Mouse (Mus musculus) intestine, embryonic 14.5 days (tissue): Measurements from ENCODE around the gene Bbs12. TPM values are rescaled to one million over a fixed set of nuclear protein-coding genes. Genes with fewer than 3 reads are reported as not detected.

Source experiments
- ATAC-seq: fragments of 200-750 bp; cut with Nextera tagmentation; replicated peaks from 2 replicates; pipeline ENCODE4 v1.8.0; 2017; ENCODE audit warnings: low read depth, moderate number of reproducible peaks, moderate TSS enrichment, moderate library complexity; ENCODE audit not compliant: low FRiP score, low TSS enrichment
- DNase-seq: peaks from one replicate; pipeline ENCODE4 v3.0.0-alpha.2; 2018; ENCODE audit warnings: low spot score
- H3K27ac ChIP-seq: fragments of 300-500 bp; sonication (generic); 2 replicates; pipeline ENCODE4 v1.5.1; 2014; ENCODE audit warnings: low read depth, mild to moderate bottlenecking, control low read depth
- H3K27me3 ChIP-seq: fragments of 300-500 bp; sonication (generic); replicated peaks from 2 replicates; pipeline ENCODE4 v1.6.1; 2014; ENCODE audit warnings: low read length, control low read depth; ENCODE audit not compliant: control insufficient read depth, insufficient read depth
- H3K36me3 ChIP-seq: fragments of 300-500 bp; sonication (generic); 2 replicates; pipeline ENCODE4 v1.6.1; 2014; ENCODE audit warnings: low read length, control low read depth; ENCODE audit not compliant: control insufficient read depth, insufficient read depth
- H3K4me1 ChIP-seq: fragments of 300-500 bp; sonication (generic); replicated peaks from 2 replicates; pipeline ENCODE4 v1.6.1; 2014; ENCODE audit warnings: low read length, control low read depth, mixed read lengths; ENCODE audit not compliant: control insufficient read depth, insufficient read depth
- H3K4me2 ChIP-seq: fragments of 300-500 bp; sonication (generic); 2 replicates; pipeline ENCODE4 v1.6.1; 2014; ENCODE audit warnings: low read length
- H3K4me3 ChIP-seq: fragments of 300-500 bp; sonication (generic); 2 replicates; pipeline ENCODE4 v1.5.1; 2014; ENCODE audit warnings: low read depth, low read length, control low read depth, mixed read lengths
- H3K9ac ChIP-seq: fragments of 300-500 bp; sonication (generic); 2 replicates; pipeline ENCODE4 v1.6.1; 2014; ENCODE audit warnings: mild to moderate bottlenecking, low read length
- H3K9me3 ChIP-seq: fragments of 300-500 bp; sonication (generic); 2 replicates; pipeline ENCODE4 v1.6.1; 2016; ENCODE audit warnings: low read length, control low read depth; ENCODE audit not compliant: control insufficient read depth
- WGBS: fragments of 180-500 bp; shearing (Covaris S2); extraction: QIAGEN DNeasy Blood & Tissue Kit; methylation state at CpG from one replicate; pipeline ENCODE4 v1.1.7; 2014; 5-methylcytosine and 5-hydroxymethylcytosine counted together
- polyA plus RNA-seq: library from polyadenylated mRNA; unstranded; fragments of >200 nt; fragmentation: Nextera tagmentation; extraction: Ambion mirVana; gene quantifications from 2 replicates; pipeline ENCODE4 v1.2.1, GENCODE M21; 2014

Gene Bbs12
- polyA plus RNA-seq, 1 experiment from 2014 or later = 5.4 TPM

DNA sequence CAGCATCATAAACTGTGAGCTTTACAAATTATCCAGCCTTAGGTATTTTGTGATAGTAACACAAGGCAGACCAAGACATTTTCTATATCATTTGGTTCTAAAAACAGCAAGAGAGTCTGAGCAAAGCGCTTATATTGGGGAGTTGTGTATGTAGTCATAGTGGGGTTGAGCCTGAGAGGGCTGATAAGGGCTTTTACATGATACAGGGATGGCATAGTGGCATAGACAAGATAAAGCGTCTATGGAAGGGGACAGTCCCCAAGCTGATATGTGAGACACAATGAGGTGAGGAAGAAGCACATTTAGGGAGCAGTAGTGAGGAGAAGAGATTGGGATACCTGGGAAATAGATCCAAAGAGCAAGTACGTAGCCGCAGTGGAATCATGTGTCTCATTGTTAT is 21.7 kb downstream of the Bbs12 start:
- no peak for ATAC-seq
- Histone ChIP-seq H3K4me1 (no peaks in the 10 kb centered on the region), H3K27me3 (no peaks in the 10 kb centered on the region), H3K27ac (no peak overlapping the region), H3K9me3 (no peaks in the 10 kb centered on the region), H3K9ac (no peak overlapping the region), H3K4me3 (no peak overlapping the region), H3K4me2 (no peak overlapping the region), H3K36me3 (no peaks in the 10 kb centered on the region)
- WGBS = 91% methylated on average over 4 of the region's 4 CpGs
- no peak for DNase-seq

DNA sequence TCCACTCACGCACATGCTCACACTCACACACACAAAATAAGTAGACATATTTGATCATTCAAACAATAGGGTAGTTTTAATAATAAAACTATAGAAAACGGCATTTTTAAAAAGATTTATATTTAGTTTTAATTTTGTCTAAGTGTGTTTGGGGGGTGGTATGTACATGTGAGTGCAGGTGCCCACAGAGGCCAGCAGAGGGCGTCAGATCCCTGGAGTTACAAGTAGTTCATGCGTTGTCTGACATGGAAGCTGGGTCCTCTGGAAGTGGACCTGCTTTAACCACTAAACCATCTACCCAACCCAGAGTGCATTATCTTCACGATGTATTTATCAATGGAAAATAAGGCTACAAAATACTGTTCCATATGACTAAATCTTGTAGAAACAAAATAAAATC is 28.8 kb downstream of the Bbs12 start:
- H3K36me3 ChIP-seq = no peaks in the 10 kb centered on the region
- H3K4me1 ChIP-seq = no peaks in the 10 kb centered on the region
- H3K4me2 ChIP-seq = no peak overlapping the region
- no peaks in the 10 kb centered on the region for H3K9me3 ChIP-seq
- H3K9ac ChIP-seq = no peak overlapping the region
- H3K27me3 ChIP-seq = no peaks in the 10 kb centered on the region
- no peak for DNase-seq
- no peak overlapping the region for H3K4me3 ChIP-seq
- no peak overlapping the region for H3K27ac ChIP-seq
- 65% methylated on average over 5 of the region's 5 CpGs for WGBS
- no peak for ATAC-seq

DNA sequence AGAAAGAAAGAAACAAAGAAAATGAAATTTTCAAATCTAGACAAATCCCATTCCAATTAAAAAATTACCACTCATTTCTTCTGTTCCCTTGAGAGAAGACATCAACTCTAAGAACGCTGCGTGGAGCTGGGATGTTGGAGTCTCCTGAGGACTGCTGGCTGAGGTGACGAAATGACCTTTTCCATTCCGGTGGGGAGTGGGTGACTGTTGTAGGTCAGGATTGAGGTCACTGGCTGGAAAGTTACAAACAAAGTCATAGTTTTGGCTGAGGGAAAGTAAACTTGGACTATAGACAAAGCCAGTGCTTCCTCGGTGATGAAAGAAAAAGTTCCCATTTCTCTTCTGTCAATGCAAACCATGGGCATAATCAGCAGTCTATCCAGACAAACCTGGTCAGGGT is 30.5 kb downstream of the Bbs12 start:
- WGBS = 60% methylated on average over 5 of the region's 5 CpGs

DNA sequence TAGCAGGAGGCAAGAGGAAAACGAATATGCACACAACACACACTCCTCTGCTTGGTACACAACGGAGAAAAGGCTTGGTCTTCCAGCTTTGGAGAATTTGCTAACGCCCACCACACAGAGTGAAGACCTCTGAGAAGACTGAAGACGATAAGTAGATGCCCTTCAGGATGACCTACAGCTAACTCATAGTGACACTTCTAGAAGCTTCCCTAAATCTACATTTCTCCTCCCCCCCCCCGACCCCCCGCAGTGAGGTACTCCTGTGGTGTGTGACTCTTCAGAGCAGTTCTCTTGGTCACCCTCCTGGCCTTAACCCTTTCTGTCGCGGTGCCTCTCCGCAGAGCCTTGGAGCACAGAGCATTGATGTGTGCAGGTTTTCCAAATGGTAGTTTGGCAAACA is 35.3 kb downstream of the Bbs12 start:
- Histone ChIP-seq H3K9ac (no peak overlapping the region), H3K27me3 (peaks cover 28% of the 10 kb centered on the region), H3K36me3 (no peaks in the 10 kb centered on the region), H3K27ac (no peak overlapping the region), H3K4me3 (peak overlapping the region; percentile 61; the same call in 1 of the 2 replicates), H3K9me3 (no peaks in the 10 kb centered on the region), H3K4me1 (no peaks in the 10 kb centered on the region), H3K4me2 (peak overlapping the region; percentile 97)
- 35% methylated on average over 9 of the region's 9 CpGs for WGBS
- ATAC-seq (no peak), DNase-seq (no peak)

More for the DNA sequence above, 30.5 kb downstream of the Bbs12 start:
- Histone ChIP-seq H3K27ac (no peak overlapping the region), H3K4me2 (no peak overlapping the region), H3K36me3 (no peaks in the 10 kb centered on the region), H3K4me3 (no peak overlapping the region), H3K9ac (no peak overlapping the region), H3K27me3 (peaks cover 10% of the 10 kb centered on the region; the same call in 1 of the 2 replicates), H3K4me1 (no peaks in the 10 kb centered on the region), H3K9me3 (no peaks in the 10 kb centered on the region)
- ATAC-seq = no peak
- DNase-seq = no peak

GRCm38 (mm10) chr3:37348221-37349165 is 36.1 kb downstream of the Bbs12 start, which contains the start of gene Fgf2:
Fgf2 (plus strand) TSS chr3:37348346.
- ATAC-seq (peak; percentile 62; the same call in 1 of the 2 replicates), DNase-seq (peak; percentile 74)
- peak within 1 kb of the TSS; percentile 97 for H3K4me2 ChIP-seq
- H3K9me3 ChIP-seq = 0 out of 2 replicates have a peak, but pooled peaks cover 4% of the 10 kb centered on the region
- peaks cover 28% of the 10 kb centered on the region for H3K27me3 ChIP-seq
- no peak within 1 kb of the TSS for H3K27ac ChIP-seq
- no peaks in the 10 kb centered on the region for H3K4me1 ChIP-seq
- WGBS = 1% methylated on average over 66 of the region's 75 CpGs
- H3K36me3 ChIP-seq = no peaks in the 10 kb centered on the region
- peak within 1 kb of the TSS; percentile 75 for H3K9ac ChIP-seq
- H3K4me3 ChIP-seq = peak within 1 kb of the TSS; percentile 61

- Histone ChIP-seq H3K4me3 (peak overlapping the region; percentile 61), H3K27me3 (peaks cover 28% of the 10 kb centered on the region), H3K36me3 (no peaks in the 10 kb centered on the region), H3K9ac (peak overlapping the region; percentile 75), H3K4me1 (no peaks in the 10 kb centered on the region), H3K9me3 (0 out of 2 replicates have a peak, but pooled peaks cover 4% of the 10 kb centered on the region), H3K27ac (no peak overlapping the region), H3K4me2 (peak overlapping the region; percentile 97)
- 9% methylated on average over 8 of the region's 8 CpGs for WGBS
- ATAC-seq (no peak), DNase-seq (no peak)
Measured at GRCm38 (mm10) chr3:37349166-37349548, 36.8 kb downstream of the Bbs12 start.

GRCm38 (mm10) chr3:37350386-37350785 is 38.0 kb downstream of the Bbs12 start:
- WGBS = 67% methylated on average over 7 of the region's 7 CpGs
- no peak overlapping the region for H3K4me2 ChIP-seq

DNA sequence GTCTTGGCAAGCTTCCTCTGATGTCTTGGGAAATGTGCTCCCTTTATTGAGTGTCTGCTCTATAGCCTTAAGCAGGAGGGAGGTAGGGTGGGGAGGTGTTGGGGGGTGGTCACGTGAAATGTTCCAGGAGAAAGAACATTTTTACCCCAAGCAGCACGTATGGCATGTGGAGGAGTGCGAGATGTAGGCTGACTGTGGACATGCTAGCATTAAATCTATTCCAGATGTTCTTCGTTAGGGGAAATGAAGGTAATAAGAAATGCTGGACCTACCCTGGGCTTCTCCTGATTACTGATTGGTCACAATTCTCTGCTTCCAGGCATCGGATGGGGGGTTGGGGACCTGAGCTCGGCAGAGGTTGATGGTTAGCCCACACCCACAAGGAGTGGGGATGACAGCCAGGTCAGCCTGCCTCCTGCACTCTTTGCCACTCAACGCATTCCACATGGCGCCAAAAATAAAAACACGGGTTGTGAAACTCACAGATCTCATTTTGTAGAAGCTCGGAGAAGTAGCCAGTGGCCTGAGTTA is 41.7 kb downstream of the Bbs12 start:
- Histone ChIP-seq H3K4me1 (no peaks in the 10 kb centered on the region), H3K4me2 (no peak overlapping the region), H3K9ac (no peak overlapping the region), H3K27me3 (peaks cover 14% of the 10 kb centered on the region), H3K27ac (no peak overlapping the region), H3K4me3 (no peak overlapping the region), H3K36me3 (no peaks in the 10 kb centered on the region), H3K9me3 (0 out of 2 replicates have a peak, but pooled peaks cover 4% of the 10 kb centered on the region)
- ATAC-seq (no peak), DNase-seq (no peak)
- 76% methylated on average over 10 of the region's 10 CpGs for WGBS

More at GRCm38 (mm10) chr3:37350386-37350785, 38.0 kb downstream of the Bbs12 start:
- H3K4me3 ChIP-seq = no peak overlapping the region
- ATAC-seq = no peak
- H3K27me3 ChIP-seq = peaks cover 28% of the 10 kb centered on the region
- no peaks in the 10 kb centered on the region for H3K36me3 ChIP-seq
- DNase-seq = no peak
- no peak overlapping the region for H3K27ac ChIP-seq
- H3K9ac ChIP-seq = no peak overlapping the region
- 0 out of 2 replicates have a peak, but pooled peaks cover 4% of the 10 kb centered on the region for H3K9me3 ChIP-seq
- H3K4me1 ChIP-seq = no peaks in the 10 kb centered on the region
